Mouse (Mus musculus) erythroblast, embryonic 14.5 days (primary cell): ENCODE measurements around the gene Adar. TPM values are rescaled to one million over a fixed set of nuclear protein-coding genes. Genes with fewer than 3 reads are reported as not detected.

ENCODE experiments used
- H3K27me3 ChIP-seq: 2 replicates; pipeline ENCODE4 v1.6.1; 2012; ENCODE audit warnings: inconsistent platforms; ENCODE audit not compliant: control insufficient read depth
- H3K36me3 ChIP-seq: 2 replicates; pipeline ENCODE4 v1.6.1; 2012; ENCODE audit warnings: mild to moderate bottlenecking, inconsistent platforms; ENCODE audit not compliant: control insufficient read depth
- H3K4me1 ChIP-seq: 2 replicates; pipeline ENCODE4 v1.6.1; 2012; ENCODE audit warnings: inconsistent platforms; ENCODE audit not compliant: control insufficient read depth
- H3K4me3 ChIP-seq: replicated peaks from 2 replicates; pipeline ENCODE3; 2012; ENCODE audit warnings: moderate library complexity, mild to moderate bottlenecking, inconsistent platforms
- H3K9me3 ChIP-seq: 2 replicates; pipeline ENCODE4 v1.6.1; 2012; ENCODE audit warnings: low read length, inconsistent platforms, mixed read lengths; ENCODE audit not compliant: control insufficient read depth
- GATA1 ChIP-seq: IDR thresholded peaks from 2 replicates; pipeline ENCODE4 v1.6.1; 2012; ENCODE audit warnings: low read length, inconsistent platforms, mixed read lengths
- TAL1 ChIP-seq: IDR thresholded peaks from 3 replicates; pipeline ENCODE4 v1.6.1; 2012; ENCODE audit warnings: low read length, inconsistent platforms, mixed read lengths
- polyA plus RNA-seq: library from polyadenylated mRNA; stranded (reverse); fragments of >175 nt; gene quantifications from 2 replicates; pipeline ENCODE4 v1.2.3, GENCODE M21; 2012

Adar gene
- polyA plus RNA-seq: 0.41 and 0.67 TPM in 2 replicates

DNA sequence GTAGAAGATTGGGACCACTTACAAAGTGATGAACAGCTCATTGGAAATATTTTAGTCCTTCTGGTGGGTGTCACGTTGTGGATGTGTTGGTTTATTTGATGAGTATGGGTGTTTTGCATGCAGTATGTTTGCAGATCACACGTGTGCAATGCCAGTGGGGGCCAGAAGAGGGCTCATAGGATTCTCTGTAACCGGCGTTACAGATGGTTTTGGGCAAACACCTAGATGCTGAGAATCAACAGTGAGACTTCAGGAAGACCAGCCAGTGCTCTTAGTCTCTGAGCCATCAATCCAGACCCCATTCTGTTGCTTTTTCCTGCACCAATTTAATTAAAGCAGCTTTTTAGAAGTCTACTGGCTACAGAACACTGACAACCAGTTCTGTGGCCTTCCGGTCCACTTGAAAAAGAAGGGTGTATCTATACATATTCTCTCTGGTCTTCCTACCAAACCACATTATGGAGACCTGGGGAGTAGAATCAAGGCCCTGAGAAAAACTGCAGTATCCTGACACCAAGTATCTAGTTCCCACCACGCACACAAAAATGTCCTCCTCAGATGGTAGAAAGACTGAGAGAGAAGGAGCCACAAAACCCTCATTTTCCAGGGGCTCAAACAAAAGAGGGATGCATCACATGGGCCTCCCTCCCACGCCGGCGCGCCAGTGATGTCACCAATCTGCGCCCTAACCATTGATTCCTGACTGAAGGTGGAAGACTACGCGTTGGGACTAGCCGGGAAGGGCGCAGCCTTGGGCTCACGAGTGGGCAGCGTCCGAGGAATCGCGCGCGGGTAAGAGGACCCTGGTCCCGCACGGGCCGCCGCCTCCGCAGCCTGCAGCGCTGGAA, at the start of gene Adar:
Adar (plus strand) TSS at position 664 of the 848 bp plus-strand sequence.
- peaks cover 24% of the 10 kb centered on the region for H3K27me3 ChIP-seq
- TF ChIP-seq TAL1 (no peak), GATA1 (no peak)
- H3K9me3 ChIP-seq: no peaks in the 10 kb centered on the region
- H3K4me3 ChIP-seq: peak within 1 kb of the TSS; percentile 84
- H3K36me3 ChIP-seq: no peaks in the 10 kb centered on the region
- peaks cover 20% of the 10 kb centered on the region for H3K4me1 ChIP-seq

DNA sequence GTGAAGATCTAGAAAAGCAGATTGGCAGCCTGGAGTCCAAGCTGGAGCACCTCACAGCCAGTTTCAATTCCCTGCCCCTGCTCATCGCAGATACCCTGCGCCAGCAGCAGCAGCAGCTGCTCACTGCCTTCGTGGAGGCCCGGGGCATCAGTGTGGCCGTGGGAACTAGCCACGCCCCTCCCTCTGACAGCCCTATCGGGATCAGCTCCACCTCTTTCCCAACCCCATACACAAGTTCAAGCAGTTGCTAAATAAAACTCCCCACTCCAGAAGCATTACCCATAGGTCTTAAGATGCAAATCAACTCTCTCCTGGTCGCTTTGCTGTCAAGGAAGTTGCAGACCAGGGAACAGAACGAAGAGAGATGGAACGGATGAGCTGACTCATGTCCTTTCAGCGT, 47.7 kb upstream of the Adar start:
- H3K9me3 ChIP-seq: no peaks in the 10 kb centered on the region
- H3K36me3 ChIP-seq: no peaks in the 10 kb centered on the region
- no peaks in the 10 kb centered on the region; the same call in 1 of the 2 replicates for H3K4me1 ChIP-seq
- TF ChIP-seq GATA1 (no peak), TAL1 (no peak)
- H3K4me3 ChIP-seq: no peak overlapping the region
- no peaks in the 10 kb centered on the region for H3K27me3 ChIP-seq

DNA sequence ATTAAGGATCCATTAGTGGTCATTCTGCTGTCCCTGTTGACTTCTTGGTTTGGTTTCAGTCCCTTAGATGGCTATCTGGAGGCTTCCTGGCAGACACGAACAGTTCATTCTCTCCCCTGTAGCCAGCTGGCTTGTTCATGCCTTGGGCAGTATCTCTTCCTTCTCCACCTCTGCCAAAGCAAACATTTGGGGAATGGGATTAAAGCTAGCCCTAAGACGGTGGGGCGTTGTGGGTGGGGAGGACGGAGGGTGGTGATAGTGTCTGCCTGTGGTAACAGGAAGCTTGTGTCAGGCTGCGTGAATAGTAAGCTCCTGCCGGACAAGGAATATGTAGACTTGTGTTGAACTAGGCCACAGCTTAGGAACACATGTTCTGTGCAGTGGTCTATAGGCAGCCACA, 43.5 kb upstream of the Adar start:
- H3K36me3 ChIP-seq: no peaks in the 10 kb centered on the region
- no peaks in the 10 kb centered on the region for H3K9me3 ChIP-seq
- no peak overlapping the region for H3K4me3 ChIP-seq
- H3K27me3 ChIP-seq: no peaks in the 10 kb centered on the region
- TF ChIP-seq GATA1: no peak
- TF ChIP-seq TAL1: no peak
- H3K4me1 ChIP-seq: no peaks in the 10 kb centered on the region; the same call in 1 of the 2 replicates

DNA sequence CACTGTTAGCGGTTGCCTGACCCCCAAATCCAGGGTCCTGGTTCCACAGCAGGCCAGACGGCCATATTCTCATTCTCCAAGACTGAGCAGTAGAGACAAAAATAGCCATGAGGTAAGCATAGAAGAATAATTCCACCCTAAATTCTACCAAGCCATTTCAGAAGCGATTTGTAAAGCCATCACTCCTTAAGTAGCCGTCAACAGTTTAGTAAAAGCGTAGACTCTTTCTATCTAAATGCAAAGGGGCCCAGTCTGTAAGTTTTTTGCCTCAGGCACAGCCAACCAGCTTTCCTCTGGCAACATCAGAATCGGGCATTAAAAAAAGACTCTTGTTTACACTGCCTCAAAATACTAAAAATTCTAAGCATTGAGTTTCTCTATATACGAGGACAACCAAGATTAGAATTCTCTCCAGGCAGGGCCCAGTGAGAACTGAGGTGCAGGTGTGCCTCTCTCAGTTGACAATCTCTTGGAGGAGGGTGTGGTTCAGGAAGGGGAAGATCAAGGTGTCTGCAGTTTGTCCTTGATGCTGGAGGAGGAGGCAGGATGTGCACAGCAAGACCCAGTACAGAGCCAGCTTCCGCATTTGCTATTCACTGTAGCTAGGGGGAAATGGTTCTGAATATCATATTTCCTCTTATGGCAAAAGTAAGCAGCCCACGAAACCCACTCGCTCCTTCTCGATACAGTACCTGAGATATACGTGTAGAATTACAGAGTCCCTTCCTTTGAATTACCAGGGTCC, 42.1 kb upstream of the Adar start:
- Histone ChIP-seq H3K4me1 (no peaks in the 10 kb centered on the region), H3K36me3 (no peaks in the 10 kb centered on the region), H3K27me3 (no peaks in the 10 kb centered on the region), H3K4me3 (no peak overlapping the region), H3K9me3 (no peaks in the 10 kb centered on the region)
- TF ChIP-seq TAL1 (no peak), GATA1 (no peak)

DNA sequence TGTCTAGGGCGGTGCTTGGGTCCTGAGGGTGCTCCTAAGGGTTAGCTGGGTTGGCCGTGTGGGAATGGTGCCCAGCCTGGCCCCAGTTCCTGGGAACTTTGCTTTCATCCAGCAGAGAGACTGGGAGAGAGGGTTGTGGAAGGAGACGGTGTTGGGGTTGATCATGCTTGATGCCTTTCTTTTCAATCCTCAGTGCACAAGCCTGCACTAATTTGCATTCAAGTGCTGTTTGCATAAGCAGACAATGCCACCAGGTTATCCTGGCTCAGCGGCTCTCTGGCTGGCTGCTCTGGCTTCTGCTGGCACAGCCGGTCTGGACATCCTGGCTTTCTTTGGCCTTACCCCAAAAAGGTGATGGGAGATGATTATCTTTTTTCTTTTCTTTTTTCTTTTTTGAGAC, 37.2 kb upstream of the Adar start:
- H3K9me3 ChIP-seq: no peaks in the 10 kb centered on the region
- no peaks in the 10 kb centered on the region for H3K4me1 ChIP-seq
- H3K27me3 ChIP-seq: peaks cover 4% of the 10 kb centered on the region; the same call in 1 of the 2 replicates
- TF ChIP-seq GATA1 (no peak), TAL1 (no peak)
- no peak overlapping the region for H3K4me3 ChIP-seq
- H3K36me3 ChIP-seq: no peaks in the 10 kb centered on the region

DNA sequence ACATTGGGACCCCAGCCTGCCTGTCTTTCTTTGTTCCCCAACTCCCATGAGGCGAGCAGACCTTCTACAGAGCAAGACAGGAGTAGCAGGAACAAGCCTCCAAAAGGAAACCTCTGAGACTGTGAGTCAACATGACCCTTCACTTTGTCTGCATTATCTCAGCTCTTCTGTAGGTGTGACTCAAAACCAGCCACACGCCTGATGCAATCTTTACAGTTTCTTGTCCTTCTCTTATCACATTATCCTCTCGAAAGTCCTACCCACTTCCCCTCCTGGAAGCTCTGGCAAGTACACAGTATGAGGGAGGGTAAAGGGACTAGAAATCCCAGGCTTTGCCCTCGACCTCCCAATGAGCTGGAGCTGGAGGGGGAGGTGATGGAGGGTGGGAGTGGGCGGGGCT, 28.8 kb upstream of the Adar start:
- peaks cover 13% of the 10 kb centered on the region for H3K27me3 ChIP-seq
- H3K9me3 ChIP-seq: no peaks in the 10 kb centered on the region; the same call in 1 of the 2 replicates
- H3K4me3 ChIP-seq: no peak overlapping the region
- TF ChIP-seq GATA1 (no peak), TAL1 (no peak)
- peaks cover 2% of the 10 kb centered on the region for H3K4me1 ChIP-seq
- H3K36me3 ChIP-seq: no peaks in the 10 kb centered on the region

DNA sequence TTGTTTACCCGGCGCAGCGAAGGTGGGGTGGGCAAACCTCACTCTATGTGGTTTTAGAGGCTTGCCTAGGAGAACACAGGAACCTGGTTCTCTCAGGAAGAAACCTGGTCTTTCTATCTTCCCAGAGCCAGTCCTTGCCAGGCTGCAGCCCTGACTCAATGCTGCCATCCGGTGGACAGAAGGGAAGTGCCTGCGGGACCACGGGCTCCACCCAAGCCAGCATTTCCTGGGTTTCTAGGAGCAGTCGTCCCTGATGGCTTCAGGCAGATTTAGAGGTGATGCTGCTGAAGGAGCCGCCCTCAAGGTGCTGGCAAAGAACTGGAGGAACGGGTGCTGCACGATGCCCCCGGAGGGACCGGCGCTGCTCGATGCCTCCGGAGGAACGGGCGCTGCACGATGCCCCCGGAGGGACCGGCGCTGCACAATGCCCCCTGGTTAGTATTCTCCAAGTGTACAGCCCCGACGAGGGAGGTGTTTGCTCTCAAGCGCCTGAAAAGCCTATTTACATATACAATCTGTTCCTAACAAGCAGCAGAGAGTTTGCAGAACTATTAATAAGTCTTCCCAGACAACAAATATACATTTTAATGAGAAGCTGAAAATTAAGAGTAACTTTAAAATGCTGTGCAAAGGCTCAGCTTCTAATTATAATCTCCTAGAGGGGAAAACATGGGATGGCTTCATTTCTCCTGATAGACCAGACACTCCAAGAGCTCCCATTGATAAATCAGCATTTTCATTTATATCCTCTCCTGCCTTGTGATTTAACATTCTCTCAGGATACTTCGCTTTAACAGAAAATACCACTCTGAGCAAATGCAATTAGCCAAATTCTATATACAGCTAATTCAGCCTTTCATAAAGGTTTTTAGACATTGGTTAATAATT, 25.9 kb upstream of the Adar start:
- H3K36me3 ChIP-seq: no peaks in the 10 kb centered on the region
- H3K4me1 ChIP-seq: peaks cover 2% of the 10 kb centered on the region
- no peak for TF ChIP-seq TAL1
- H3K27me3 ChIP-seq: peaks cover 10% of the 10 kb centered on the region
- H3K4me3 ChIP-seq: no peak overlapping the region
- no peaks in the 10 kb centered on the region; the same call in 1 of the 2 replicates for H3K9me3 ChIP-seq

DNA sequence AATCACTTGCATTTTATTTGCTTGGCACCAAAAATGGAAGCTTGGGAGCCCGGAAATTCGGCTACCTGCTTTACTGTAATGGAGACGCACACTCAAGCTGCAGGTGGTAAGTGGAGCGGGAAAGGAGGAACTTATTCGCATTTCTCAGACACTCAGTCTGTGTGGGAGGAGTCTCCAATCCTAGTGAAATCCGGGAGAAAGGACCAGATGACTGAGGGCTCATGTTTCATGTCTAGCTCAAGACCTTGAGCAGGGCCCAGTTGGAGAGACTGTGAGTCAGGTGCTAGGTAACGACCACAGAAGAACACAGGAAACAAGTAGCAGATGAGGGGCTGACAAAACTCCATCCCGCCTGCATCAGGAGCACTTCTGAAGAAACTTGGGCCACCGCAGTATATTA, 23.0 kb upstream of the Adar start:
- Histone ChIP-seq H3K4me1 (peaks cover 2% of the 10 kb centered on the region), H3K9me3 (no peaks in the 10 kb centered on the region; the same call in 1 of the 2 replicates), H3K4me3 (no peak overlapping the region), H3K27me3 (peaks cover 10% of the 10 kb centered on the region), H3K36me3 (no peaks in the 10 kb centered on the region)
- TF ChIP-seq TAL1: no peak
